Mouse (Mus musculus) bone marrow macrophage, adult 2 months (primary cell): ENCODE results near the gene Hipk3.

Experiments used
- CTCF ChIP-seq: IDR thresholded peaks from 2 replicates; pipeline ENCODE4 v1.5.1; 2012; ENCODE audit warnings: low read depth, mild to moderate bottlenecking, low read length, moderate library complexity
- POLR2A ChIP-seq: IDR thresholded peaks from 2 replicates; pipeline ENCODE4 v1.6.1; 2012; ENCODE audit warnings: mild to moderate bottlenecking, low read depth, low read length, borderline replicate concordance

GRCm38 (mm10) chr2:104458569-104459332, 35.5 kb downstream of the Hipk3 start:
- no peak for TF ChIP-seq CTCF
- no peak for TF ChIP-seq POLR2A
